Mouse (Mus musculus) spleen, adult 2 months (tissue): ENCODE results near the gene Ctrb1. TPM values are rescaled to one million over a fixed set of nuclear protein-coding genes. Genes with fewer than 3 reads are reported as not detected.

ENCODE experiments used
- DNase-seq, 2 experiments: peaks; one replicate each; pipeline versions ENCODE4 v3.0.0 to v3.0.0-alpha.2; 2012 to 2021; ENCODE audit warnings: low spot score in 2 of 2, low read depth in 1 of 2
- H3K27ac ChIP-seq: fragments of 200-500 bp; 2 replicates; pipeline ENCODE4 v1.5.1; 2012; ENCODE audit warnings: low read length, inconsistent platforms; ENCODE audit not compliant: insufficient read depth
- H3K27me3 ChIP-seq: fragments of 200-500 bp; 2 replicates; pipeline ENCODE4 v1.6.1; 2012; ENCODE audit warnings: mild to moderate bottlenecking, moderate library complexity, low read length, inconsistent platforms; ENCODE audit not compliant: control insufficient read depth, insufficient read depth
- H3K36me3 ChIP-seq: fragments of 200-500 bp; 2 replicates; pipeline ENCODE4 v1.6.1; 2012; ENCODE audit warnings: mild to moderate bottlenecking, low read length, inconsistent platforms; ENCODE audit not compliant: control insufficient read depth, insufficient read depth
- H3K4me1 ChIP-seq: fragments of 200-500 bp; 2 replicates; pipeline ENCODE4 v1.6.1; 2011; ENCODE audit warnings: inconsistent platforms; ENCODE audit not compliant: control insufficient read depth, insufficient read depth, insufficient read length
- H3K4me3 ChIP-seq: fragments of 200-500 bp; 2 replicates; pipeline ENCODE4 v1.5.1; 2011; ENCODE audit warnings: mild to moderate bottlenecking, inconsistent platforms; ENCODE audit not compliant: insufficient read depth, insufficient read length; ENCODE audit errors: extremely low read depth
- CTCF ChIP-seq: fragments of 200-500 bp; IDR thresholded peaks from 2 replicates; pipeline ENCODE4 v1.5.1; 2011; ENCODE audit warnings: mild to moderate bottlenecking, inconsistent platforms; ENCODE audit not compliant: insufficient read depth, insufficient read length, insufficient replicate concordance; ENCODE audit errors: extremely low read depth
- POLR2A ChIP-seq: fragments of 200-500 bp; IDR thresholded peaks from 2 replicates; pipeline ENCODE4 v1.6.1; 2011; ENCODE audit warnings: low read depth, low read length, inconsistent platforms
- WGBS: fragments of 180-500 bp; shearing (Covaris S2); methylation state at CpG from one replicate; pipeline ENCODE4 v1.1.7; 2018; 5-methylcytosine and 5-hydroxymethylcytosine counted together
- polyA plus RNA-seq: library from polyadenylated mRNA; depleted of rRNA; stranded (reverse); fragments of >200 nt; gene quantifications from 2 replicates; pipeline ENCODE4 v1.2.3, GENCODE M21; 2012

The Ctrb1 gene
- polyA plus RNA-seq, 1 experiment, result 23,675 TPM

GRCm38 (mm10) chr8:111678111-111678510 lies 12.7 kb downstream of the Ctrb1 start:
- TF ChIP-seq POLR2A (no peak), CTCF (peak; percentile 12; the same call in 1 of the 2 replicates)
- Histone ChIP-seq H3K27me3 (0 out of 2 replicates have a peak, but pooled peaks cover 2% of the 10 kb centered on the region), H3K36me3 (no peaks in the 10 kb centered on the region), H3K4me3 (no peak overlapping the region), H3K4me1 (no peaks in the 10 kb centered on the region), H3K27ac (no peak overlapping the region)
- 19% methylated on average over 3 of the region's 3 CpGs for WGBS
- DNase-seq, result peak; percentile 34 to 40

- DNase-seq, result peak in 1 of 2 experiments; percentile 11
- Histone ChIP-seq H3K36me3 (no peaks in the 10 kb centered on the region), H3K27me3 (0 out of 2 replicates have a peak, but pooled peaks cover 2% of the 10 kb centered on the region), H3K4me3 (no peak overlapping the region), H3K4me1 (no peaks in the 10 kb centered on the region), H3K27ac (no peak overlapping the region)
- TF ChIP-seq POLR2A, result no peak
- TF ChIP-seq CTCF, result peak; percentile 28; the same call in 1 of the 2 replicates
- WGBS, result 81% methylated on average over 8 of the region's 8 CpGs
Measured at GRCm38 (mm10) chr8:111676237-111676636, 14.6 kb downstream of the Ctrb1 start.

DNA sequence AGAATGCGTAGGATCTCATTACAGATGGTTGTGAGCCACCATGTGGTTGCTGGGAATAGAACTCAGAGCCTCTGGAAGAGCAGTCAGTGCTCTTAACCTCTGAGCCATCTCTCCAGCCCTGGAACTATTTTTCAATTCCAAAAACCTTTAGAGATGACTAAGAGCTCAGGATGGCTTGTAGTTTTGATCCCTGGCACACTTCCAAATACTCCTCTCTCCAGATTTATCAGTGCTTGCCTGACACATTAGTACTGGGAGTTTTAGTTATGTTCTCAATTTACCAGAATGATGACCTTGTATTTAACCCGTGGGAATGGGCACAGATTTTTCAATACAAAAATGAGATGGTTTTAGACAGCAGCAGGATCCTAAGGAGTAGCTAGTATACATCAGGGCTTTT lies 24.1 kb downstream of the Ctrb1 start:
- no peak for TF ChIP-seq POLR2A
- no peak for TF ChIP-seq CTCF
- Histone ChIP-seq H3K4me3 (no peak overlapping the region), H3K27me3 (no peaks in the 10 kb centered on the region), H3K27ac (no peak overlapping the region), H3K4me1 (no peaks in the 10 kb centered on the region), H3K36me3 (peaks cover 13% of the 10 kb centered on the region)
- WGBS, result 80% methylated on average over 2 of the region's 2 CpGs
- no peak for DNase-seq

GRCm38 (mm10) chr8:111662473-111662872 lies 28.3 kb downstream of the Ctrb1 start:
- Histone ChIP-seq H3K4me1 (peaks cover 6% of the 10 kb centered on the region), H3K4me3 (no peak overlapping the region), H3K27me3 (no peaks in the 10 kb centered on the region), H3K36me3 (peaks cover 2% of the 10 kb centered on the region; the same call in 1 of the 2 replicates), H3K27ac (no peak overlapping the region)
- WGBS, result 91% methylated on average over 3 of the region's 3 CpGs
- TF ChIP-seq CTCF (peak; percentile 64; the same call in 1 of the 2 replicates), POLR2A (no peak)
- DNase-seq, result peak; percentile 33 to 79

- Histone ChIP-seq H3K4me1 (peaks cover 6% of the 10 kb centered on the region), H3K36me3 (0 out of 2 replicates have a peak, but pooled peaks cover 2% of the 10 kb centered on the region), H3K27me3 (no peaks in the 10 kb centered on the region), H3K4me3 (no peak overlapping the region), H3K27ac (peak overlapping the region; percentile 68; the same call in 1 of the 2 replicates)
- no peak for DNase-seq
- 17% methylated on average over 6 of the region's 6 CpGs for WGBS
- TF ChIP-seq CTCF (no peak), POLR2A (no peak)
Measured at GRCm38 (mm10) chr8:111658819-111659423, 31.9 kb downstream of the Ctrb1 start.

DNA sequence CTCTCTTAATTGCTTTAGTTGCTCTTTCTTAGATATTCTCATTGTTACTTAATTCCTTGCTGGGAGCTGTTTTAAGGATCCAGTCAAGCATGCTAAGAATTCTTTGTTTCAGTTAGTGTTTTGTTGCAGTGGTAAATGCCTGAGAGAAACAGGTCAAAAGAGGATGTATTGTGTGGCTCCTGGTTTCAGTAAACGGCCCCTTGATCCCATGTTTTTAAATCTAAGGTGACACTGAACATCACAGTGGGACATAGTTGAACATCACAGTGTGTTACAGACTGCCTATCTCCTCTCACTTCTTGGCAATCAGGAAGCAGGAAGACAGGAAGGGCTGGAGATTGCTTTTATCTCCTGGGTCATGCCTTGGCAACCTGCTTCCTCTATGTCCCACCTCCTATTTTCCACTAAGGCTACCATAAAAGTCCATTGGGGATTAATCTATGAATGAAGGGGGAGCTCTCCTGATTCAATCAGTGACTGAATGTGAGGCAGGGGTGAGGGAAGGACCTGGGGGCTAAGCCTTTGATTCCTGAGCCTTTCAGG lies 33.4 kb downstream of the Ctrb1 start:
- TF ChIP-seq CTCF (no peak), POLR2A (no peak)
- 41% methylated on average over 1 of the region's 1 CpGs for WGBS
- Histone ChIP-seq H3K4me3 (no peak overlapping the region), H3K36me3 (0 out of 2 replicates have a peak, but pooled peaks cover 2% of the 10 kb centered on the region), H3K4me1 (peaks cover 6% of the 10 kb centered on the region), H3K27me3 (no peaks in the 10 kb centered on the region), H3K27ac (no peak overlapping the region)
- DNase-seq, result no peak

DNA sequence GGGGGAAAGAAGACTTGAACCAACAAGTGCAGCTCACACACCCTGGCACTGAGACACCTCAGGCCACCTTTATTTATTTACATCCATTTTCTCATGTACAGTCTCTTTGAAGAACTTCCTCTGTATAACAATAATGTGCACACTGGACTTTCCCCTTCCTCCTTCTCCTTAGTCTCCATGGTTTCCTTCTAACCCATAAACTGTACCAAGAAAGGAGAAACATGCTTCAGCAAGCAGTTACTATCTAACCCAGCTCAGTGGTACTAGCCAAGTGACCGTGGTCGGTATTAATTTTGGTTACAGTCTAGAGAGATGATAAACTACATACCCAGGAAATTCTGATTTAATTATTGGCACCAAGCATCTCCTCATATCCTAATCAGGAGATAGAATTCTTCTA lies 37.3 kb downstream of the Ctrb1 start:
- Histone ChIP-seq H3K4me3 (no peak overlapping the region), H3K36me3 (no peaks in the 10 kb centered on the region), H3K27ac (no peak overlapping the region), H3K27me3 (no peaks in the 10 kb centered on the region), H3K4me1 (peaks cover 2% of the 10 kb centered on the region)
- WGBS, result 94% methylated on average over 2 of the region's 2 CpGs
- DNase-seq, result no peak
- TF ChIP-seq POLR2A (no peak), CTCF (no peak)
